Mouse (Mus musculus): ENCODE data around the gene Cyp27a1.

Gene Cyp27a1

DNA sequence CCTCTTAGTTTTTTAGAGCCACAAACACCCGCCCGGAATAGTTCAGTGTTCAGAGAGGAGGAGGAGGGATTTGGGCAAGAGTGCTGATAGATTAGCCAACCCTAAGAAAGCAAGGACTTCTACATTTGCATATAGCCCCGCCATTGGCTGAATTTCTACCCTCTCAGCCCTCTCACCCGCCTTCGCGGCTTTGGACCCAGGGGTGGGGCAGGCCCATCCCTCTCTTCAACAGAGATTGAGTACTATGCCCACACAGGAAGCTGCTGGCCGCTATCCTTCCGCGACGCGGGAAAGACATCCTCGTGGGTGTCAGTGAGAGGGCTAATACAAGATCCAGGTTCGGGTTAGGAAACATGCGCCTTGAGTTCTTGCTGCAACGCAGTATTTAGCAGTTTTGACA is 59.8 kb downstream of the Cyp27a1 start:
- DNase-seq: peak; percentile 69

DNA sequence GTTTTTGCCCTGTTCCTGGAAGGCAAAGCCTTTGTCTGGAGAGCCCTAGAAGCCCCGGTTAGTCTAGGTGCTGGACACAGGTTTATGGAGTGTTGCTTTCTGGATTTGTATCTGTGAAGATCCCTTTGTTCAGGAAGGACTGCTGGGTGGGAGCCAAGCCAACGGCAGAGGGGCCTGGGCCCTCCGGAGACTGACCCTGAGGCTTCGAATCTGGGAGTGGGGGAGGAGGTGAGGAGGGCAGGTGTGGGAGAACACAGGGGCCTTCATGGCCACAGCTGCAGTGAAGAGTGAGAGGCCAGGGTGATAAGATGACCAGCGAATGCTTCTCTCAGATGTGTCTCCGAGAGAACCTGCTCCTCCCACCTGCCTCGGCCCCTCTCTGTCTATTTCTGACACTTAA is 60.7 kb downstream of the Cyp27a1 start:
- DNase-seq: no peak

DNA sequence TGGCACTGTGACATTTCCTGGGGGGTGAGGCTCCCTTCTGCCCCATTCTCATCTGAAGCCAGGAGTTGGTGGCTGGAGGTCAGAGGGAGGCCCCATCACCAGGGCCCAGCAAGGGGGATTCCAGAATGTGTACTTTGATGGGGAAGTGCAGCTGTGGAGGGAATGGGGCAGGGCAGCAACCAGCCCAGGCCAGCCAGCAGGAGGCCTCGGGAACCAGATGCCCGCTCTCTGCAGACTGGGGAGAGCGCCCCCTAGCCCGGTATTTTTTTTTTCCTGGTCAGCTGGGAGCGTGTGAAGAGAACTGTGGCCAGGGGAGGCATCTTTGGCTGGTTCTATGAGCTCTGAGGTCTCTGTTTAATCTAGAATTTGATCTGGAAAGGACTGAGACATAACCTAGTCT is 62.4 kb downstream of the Cyp27a1 start:
- peak; percentile 23 for DNase-seq

DNA sequence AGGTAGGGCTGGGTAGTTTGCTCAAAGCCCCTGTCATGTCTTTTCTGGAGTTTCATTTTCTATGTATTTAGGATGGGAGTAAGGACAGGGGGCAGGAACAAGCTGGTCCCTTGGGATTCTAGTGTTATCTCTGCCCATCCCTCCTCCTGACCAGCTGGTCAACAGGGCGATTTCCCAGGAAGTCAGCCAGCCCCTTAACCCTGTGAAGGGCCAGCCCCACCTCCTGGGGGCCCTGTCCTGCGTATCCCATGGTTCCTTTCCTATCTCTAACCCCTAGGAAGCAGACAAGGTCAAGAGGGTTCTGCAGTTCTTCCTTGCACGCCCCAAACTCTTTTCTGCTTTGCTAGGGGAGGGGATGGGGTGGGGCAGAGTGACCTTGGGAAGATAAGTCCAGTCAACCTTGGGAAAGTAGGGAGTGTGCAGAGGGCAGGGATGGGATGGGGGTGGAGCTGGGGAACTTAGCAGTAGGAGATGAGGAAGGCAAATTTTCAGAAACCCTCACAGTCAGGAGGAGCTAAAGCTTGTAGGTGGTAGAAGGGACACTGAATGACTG is 65.6 kb downstream of the Cyp27a1 start:
- no peak for DNase-seq

DNA sequence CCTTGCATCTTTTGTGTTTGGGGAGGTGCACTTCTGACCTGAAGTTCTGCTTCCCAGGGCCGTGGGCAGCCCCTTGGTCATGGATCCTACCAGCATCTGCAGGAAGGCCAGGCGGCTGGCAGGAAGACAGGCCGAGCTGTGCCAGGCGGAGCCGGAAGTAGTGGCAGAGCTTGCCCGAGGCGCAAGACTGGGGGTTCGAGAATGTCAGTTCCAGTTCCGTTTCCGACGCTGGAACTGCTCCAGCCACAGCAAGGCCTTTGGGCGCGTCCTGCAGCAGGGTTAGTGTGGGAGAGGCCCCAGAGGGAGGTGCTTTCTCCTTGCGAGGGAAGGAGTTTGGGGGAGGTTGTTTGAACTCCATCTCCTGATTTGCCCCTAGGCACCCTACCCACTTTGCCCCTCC is 68.7 kb downstream of the Cyp27a1 start:
- no peak for DNase-seq

DNA sequence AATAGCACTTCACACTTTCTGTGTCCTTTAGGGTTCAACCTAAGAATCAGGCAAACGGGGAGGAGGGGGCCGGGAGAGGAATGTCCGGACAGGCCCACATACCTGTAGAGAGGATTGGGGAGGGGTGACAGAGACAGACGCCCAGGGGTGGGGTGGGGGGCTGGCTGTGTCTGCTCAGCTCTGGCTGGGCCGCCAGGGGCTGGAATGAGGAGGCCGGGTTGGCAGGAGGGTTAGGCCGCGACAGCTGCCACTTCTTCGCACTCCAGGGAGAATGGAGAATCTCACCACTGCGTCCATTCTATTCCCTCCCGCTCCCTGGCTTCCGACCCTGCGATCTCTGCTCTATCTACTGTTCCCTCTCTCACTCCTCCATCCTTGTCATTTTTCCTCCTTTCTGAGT is 70.2 kb downstream of the Cyp27a1 start:
- DNase-seq: no peak

DNA sequence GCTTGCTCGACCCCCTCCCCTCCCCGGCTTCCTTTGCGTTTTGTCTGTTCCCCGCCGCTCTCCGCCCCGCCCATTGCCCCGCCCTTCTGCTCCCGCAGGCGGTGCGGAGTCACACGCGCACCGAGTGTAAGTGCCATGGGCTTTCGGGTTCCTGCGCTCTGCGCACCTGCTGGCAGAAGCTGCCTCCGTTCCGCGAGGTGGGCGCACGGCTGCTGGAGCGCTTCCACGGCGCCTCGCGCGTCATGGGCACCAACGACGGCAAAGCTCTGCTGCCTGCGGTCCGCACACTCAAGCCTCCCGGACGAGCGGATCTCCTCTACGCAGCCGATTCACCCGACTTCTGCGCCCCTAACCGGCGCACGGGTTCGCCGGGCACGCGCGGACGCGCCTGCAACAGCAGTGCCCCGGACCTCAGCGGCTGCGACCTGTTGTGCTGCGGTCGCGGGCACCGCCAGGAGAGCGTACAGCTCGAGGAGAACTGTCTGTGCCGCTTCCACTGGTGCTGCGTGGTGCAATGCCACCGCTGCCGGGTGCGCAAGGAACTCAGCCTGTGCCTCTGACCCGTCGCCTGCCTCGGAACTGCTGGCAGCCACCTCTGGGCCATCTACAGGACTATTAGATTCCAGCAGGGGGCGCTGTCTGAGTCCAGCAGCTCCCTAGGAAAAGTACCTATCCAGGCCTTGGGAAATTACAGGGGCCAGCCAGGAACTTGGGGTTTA is 70.8 kb downstream of the Cyp27a1 start:
- DNase-seq: peak; percentile 33
